Mouse (Mus musculus) small intestine, adult 2 months (tissue): Measurements from ENCODE around the gene Rab10.

Source experiments
- CTCF ChIP-seq: fragments of 200-500 bp; IDR thresholded peaks from 2 replicates; pipeline ENCODE4 v1.5.1; 2012; ENCODE audit warnings: low read depth, mild to moderate bottlenecking, control low read depth, inconsistent platforms, low read length, moderate library complexity, mixed read lengths; ENCODE audit not compliant: insufficient replicate concordance, insufficient read length; ENCODE audit errors: extremely low read depth
- POLR2A ChIP-seq: fragments of 200-500 bp; IDR thresholded peaks from 2 replicates; pipeline ENCODE4 v1.6.1; 2012; ENCODE audit warnings: low read depth, mild to moderate bottlenecking, control low read depth, inconsistent platforms, low read length, moderate library complexity

GRCm38 (mm10) chr12:3255435-3255834, 54.3 kb downstream of the Rab10 start:
- TF ChIP-seq POLR2A (no peak), CTCF (no peak)
